ENCODE assay signal across 7 mouse cellular contexts in genomic region chr2:29346629-29347271, GRCm38 (mm10). TPM values are rescaled to one million over a fixed set of nuclear protein-coding genes. Genes with fewer than 3 reads are reported as not detected.
DNase-seq lines count a peak whose midpoint lies in the region; ATAC-seq lines count a peak whose summit lies in the region.

TSS of gene Med27 (plus strand) at chr2:29346819.

- intact Hi-C loops in gastrocnemius, postnatal 36 days (cut with DNase I): loop anchor here (5.0 kb wide), 1 partner anchor 99 kb away; no protein-coding TSS in a partner anchor
- intact Hi-C loops in left cerebral cortex, postnatal 25 days (cut with DNase I): loop anchor here (5.0 to 10.0 kb wide), 2 partner anchors 94 to 238 kb away; partner anchors contain the start of gene Ntng2

- peak within 1 kb of the TSS; percentile 81 for H3K4me3 ChIP-seq in intestine, embryonic 15.5 days (replicated peaks)
- H3K4me3 ChIP-seq in midbrain, embryonic 10.5 days: peak within 1 kb of the TSS; percentile 89

- WGBS in intestine, embryonic 15.5 days: under 1% methylated on average over 41 of the region's 41 CpGs
- WGBS in midbrain, embryonic 10.5 days: 1% methylated on average over 41 of the region's 41 CpGs

- H3K27ac ChIP-seq in intestine, embryonic 15.5 days: no peak within 1 kb of the TSS
- H3K27ac ChIP-seq in midbrain, embryonic 10.5 days (replicated peaks): peak within 1 kb of the TSS; percentile 86

- H3K4me1 ChIP-seq in intestine, embryonic 15.5 days (replicated peaks): 0 out of 2 replicates have a peak, but pooled peaks cover 7% of the 10 kb centered on the region
- H3K4me1 ChIP-seq in midbrain, embryonic 10.5 days: peaks cover 16% of the 10 kb centered on the region

- H3K4me2 ChIP-seq in intestine, embryonic 15.5 days (replicated peaks): peak within 1 kb of the TSS; percentile 79

- H3K9me3 ChIP-seq in intestine, embryonic 15.5 days: no peaks in the 10 kb centered on the region
- no peaks in the 10 kb centered on the region for H3K9me3 ChIP-seq in midbrain, embryonic 10.5 days (replicated peaks)

- H3K36me3 ChIP-seq in intestine, embryonic 15.5 days: no peaks in the 10 kb centered on the region
- H3K36me3 ChIP-seq in midbrain, embryonic 10.5 days: peaks cover 21% of the 10 kb centered on the region

- H3K9ac ChIP-seq in intestine, embryonic 15.5 days: peak within 1 kb of the TSS; percentile 67

- DNase-seq in adrenal gland, adult 2 months: peak; percentile 96
- DNase-seq in embryo, embryonic 11.5 days (ENCODE audit: low read depth, low spot score): peak; percentile 91
- DNase-seq in gastrocnemius, postnatal 36 days: peak; percentile 91 to 95
- peak; percentile 97 to 99 for DNase-seq in left cerebral cortex, postnatal 25 days (ENCODE audit: low spot score in 2 of 2)
- DNase-seq in midbrain, embryonic 10.5 days (ENCODE audit: low spot score): peak; percentile 94
- DNase-seq in right cerebral cortex, postnatal 4 days: peak; percentile 99

- ATAC-seq in intestine, embryonic 15.5 days: peak; percentile 96

- no peaks in the 10 kb centered on the region for H3K27me3 ChIP-seq in intestine, embryonic 15.5 days (replicated peaks)
- no peaks in the 10 kb centered on the region for H3K27me3 ChIP-seq in midbrain, embryonic 10.5 days (ENCODE audit: low read depth, poor library complexity, severe bottlenecking)

RNA-seq across cellular contexts. Expression of gene Med27, which starts in this region (rescaled TPM):
- 10 to 100 TPM; 25.8 to 28.1 TPM for total RNA-seq in adrenal gland, adult 2 months (2021)
- polyA plus RNA-seq in adrenal gland, adult 2 months (2012; rRNA removed): 54.7 and 63.0 TPM in 2 replicates
- total RNA-seq in gastrocnemius, postnatal 36 days (2021): 10 to 100 TPM; 11.9 to 13.1 TPM
- polyA plus RNA-seq in intestine, embryonic 15.5 days (2015; fragmentation: Nextera tagmentation; extraction: Ambion mirVana): 38.8 and 42.4 TPM in 2 replicates
- total RNA-seq in left cerebral cortex, postnatal 25 days (2021): 10 to 100 TPM; 38.0 to 38.2 TPM
- polyA plus RNA-seq in midbrain, embryonic 10.5 days (2016; fragmentation: Nextera tagmentation; extraction: Ambion mirVana): 61.0 and 70.0 TPM in 2 replicates
